Comparison of ENCODE assay signal across 9 mouse cellular contexts in the genomic region with DNA sequence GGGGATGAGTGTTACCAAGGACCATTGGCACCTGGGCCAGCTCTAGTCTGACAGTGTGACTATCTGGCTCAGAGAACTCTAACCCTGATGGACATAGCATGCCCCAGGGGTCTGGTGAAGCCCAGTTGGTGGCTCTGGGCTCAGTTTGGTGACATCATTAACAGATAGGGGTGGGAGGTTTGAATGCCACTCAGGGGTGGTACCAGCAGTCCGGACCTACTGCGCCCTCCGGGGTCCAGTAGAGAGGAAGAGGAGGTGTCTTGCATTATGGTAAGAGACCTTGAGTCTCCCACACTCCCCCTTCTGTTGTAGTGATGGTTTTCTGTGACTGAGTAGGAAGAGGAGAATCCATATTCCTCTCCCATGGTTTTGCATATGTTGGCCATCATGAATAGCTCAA. TPM values are rescaled to one million over a fixed set of nuclear protein-coding genes. Genes with fewer than 3 reads are reported as not detected.
DNase-seq lines count a peak whose midpoint lies in the region; ATAC-seq and TF ChIP-seq lines count a peak whose summit lies in the region.
"Had no signal": no experiment of that assay in that cellular context is flagged by ENCODE, and none has a peak within 500 bp of the region (broad histone marks: within the 10 kb centered on the region; RNA-seq: fewer than 3 reads in every experiment).

No protein-coding gene starts in this region.

- H3K4me2 ChIP-seq in heart, embryonic 16.5 days (ENCODE audit: low read depth, low read length) = peak overlapping the region; percentile 95
- peak overlapping the region; percentile 99 for H3K4me2 ChIP-seq in forebrain, embryonic 16.5 days (ENCODE audit: low read length)

- no peaks in the 10 kb centered on the region for H3K9me3 ChIP-seq in heart, embryonic 16.5 days (replicated peaks; ENCODE audit: control insufficient read depth, low read length)
- H3K9me3 ChIP-seq in MEL (replicated peaks; ENCODE audit: insufficient read depth, low read length) = no peaks in the 10 kb centered on the region
- H3K9me3 ChIP-seq in forebrain, embryonic 16.5 days (ENCODE audit: control insufficient read depth, low read length) = no peaks in the 10 kb centered on the region
- H3K9me3 ChIP-seq in midbrain, embryonic 10.5 days (replicated peaks) = no peaks in the 10 kb centered on the region

- H3K4me1 ChIP-seq in heart, embryonic 16.5 days (ENCODE audit: control insufficient read depth, insufficient read depth, low read length) = peaks cover 51% of the 10 kb centered on the region
- peaks cover 12 to 39% of the 10 kb centered on the region in 2 experiments for H3K4me1 ChIP-seq in MEL (ENCODE audit: control insufficient read depth in 1 of 2, insufficient read depth in 2 of 2, low read length in 2 of 2)
- peaks cover 48% of the 10 kb centered on the region for H3K4me1 ChIP-seq in forebrain, embryonic 16.5 days (replicated peaks; ENCODE audit: control insufficient read depth, insufficient read depth, low read length)
- peaks cover 88% of the 10 kb centered on the region for H3K4me1 ChIP-seq in midbrain, embryonic 10.5 days

- no peak for TF ChIP-seq EP300 in MEL (IDR thresholded peaks at IDR 0.05; ENCODE audit: low read depth in 1 of 2, low read length in 2 of 2)

- no peak for TF ChIP-seq RAD21 in MEL (IDR thresholded peaks at IDR 0.05; ENCODE audit: low read depth, low read length)

- no peaks in the 10 kb centered on the region for H3K36me3 ChIP-seq in heart, embryonic 16.5 days (ENCODE audit: control insufficient read depth, insufficient read depth)
- peaks cover 3 to 20% of the 10 kb centered on the region in 2 experiments for H3K36me3 ChIP-seq in MEL (ENCODE audit: control insufficient read depth in 1 of 2, insufficient read depth in 2 of 2, low read length in 2 of 2)
- H3K36me3 ChIP-seq in forebrain, embryonic 16.5 days (ENCODE audit: control insufficient read depth, insufficient read depth) = no peaks in the 10 kb centered on the region
- H3K36me3 ChIP-seq in midbrain, embryonic 10.5 days = peaks cover 53% of the 10 kb centered on the region

- ATAC-seq in heart, embryonic 16.5 days (replicated peaks; ENCODE audit: extremely low read depth, insufficient read depth, low FRiP score) = no peak
- ATAC-seq in forebrain, embryonic 16.5 days = no peak
- no peak for ATAC-seq in inflammation-experienced regulatory T-cells, adult 6 months

- H3K4me3 ChIP-seq in heart, embryonic 16.5 days (ENCODE audit: low read length) = peak overlapping the region; percentile 69; the same call in 1 of the 2 replicates
- peak overlapping the region; percentile 83 to 94 for H3K4me3 ChIP-seq in MEL (ENCODE audit: control insufficient read depth in 1 of 2, insufficient read depth in 1 of 2, low read depth in 2 of 2, low read length in 2 of 2)
- H3K4me3 ChIP-seq in forebrain, embryonic 16.5 days (replicated peaks; ENCODE audit: low read length) = peak overlapping the region; percentile 10; the same call in 1 of the 2 replicates
- peak overlapping the region; percentile 83 for H3K4me3 ChIP-seq in midbrain, embryonic 10.5 days

- no peaks in the 10 kb centered on the region for H3K27me3 ChIP-seq in heart, embryonic 16.5 days (ENCODE audit: control insufficient read depth, insufficient read depth, low read length)
- no peaks in the 10 kb centered on the region for H3K27me3 ChIP-seq in MEL (ENCODE audit: control insufficient read depth in 1 of 2, insufficient read depth in 2 of 2, low read length in 2 of 2)
- H3K27me3 ChIP-seq in forebrain, embryonic 16.5 days (replicated peaks; ENCODE audit: control insufficient read depth, insufficient read depth, low read length) = no peaks in the 10 kb centered on the region
- peaks cover 11% of the 10 kb centered on the region for H3K27me3 ChIP-seq in midbrain, embryonic 10.5 days (ENCODE audit: low read depth, poor library complexity, severe bottlenecking)

- no peak for TF ChIP-seq CTCF in MEL (IDR thresholded peaks at IDR 0.05 in 2 of 3, conservative IDR thresholded peaks at IDR 0.05 in 1 of 3; ENCODE audit: control insufficient read depth in 1 of 3, insufficient read depth in 1 of 3, low read depth in 2 of 3, low read length in 3 of 3, poor library complexity in 1 of 3, severe bottlenecking in 1 of 3)

- DNase-seq in heart, adult 9 months (ENCODE audit: low spot score in 2 of 2) = no peak
- no peak for DNase-seq in MEL (ENCODE audit: low read depth, low spot score)
- DNase-seq in midbrain, embryonic 10.5 days (ENCODE audit: low spot score) = no peak
- DNase-seq in adrenal gland, postnatal 14 days = no peak
- DNase-seq in spleen, postnatal 36 days (ENCODE audit: low spot score in 2 of 2) = no peak
- DNase-seq: cerebellum, postnatal 14 days had no signal

- H3K9ac ChIP-seq in heart, embryonic 16.5 days (ENCODE audit: low read length) = no peak overlapping the region
- peak overlapping the region; percentile 78 for H3K9ac ChIP-seq in MEL (ENCODE audit: control insufficient read depth, low read depth, low read length, poor library complexity, severe bottlenecking)
- H3K9ac ChIP-seq in forebrain, embryonic 16.5 days (replicated peaks; ENCODE audit: low read depth, low read length) = no peak overlapping the region

- no peak for TF ChIP-seq POLR2A in MEL (IDR thresholded peaks at IDR 0.05; ENCODE audit: control insufficient read depth in 1 of 2, insufficient read depth in 1 of 2, low read depth in 1 of 2, low read length in 2 of 2, poor library complexity in 1 of 2)

- peaks cover 80% of the 10 kb centered on the region for H3K79me2 ChIP-seq in MEL (ENCODE audit: control insufficient read depth, insufficient read depth, low read length, poor library complexity)

- no peak overlapping the region for H3K27ac ChIP-seq in heart, embryonic 16.5 days (ENCODE audit: low read length)
- no peak overlapping the region; the same call in 1 of the 2 replicates for H3K27ac ChIP-seq in MEL (ENCODE audit: control insufficient read depth, low read depth, low read length)
- no peak overlapping the region for H3K27ac ChIP-seq in forebrain, embryonic 16.5 days (ENCODE audit: low read length)
- H3K27ac ChIP-seq in midbrain, embryonic 10.5 days (replicated peaks) = no peak overlapping the region

- WGBS in heart, embryonic 16.5 days = 89% methylated on average over 3 of the region's 3 CpGs
- 91% methylated on average over 3 of the region's 3 CpGs for WGBS in forebrain, embryonic 16.5 days
- 88% methylated on average over 3 of the region's 3 CpGs for WGBS in midbrain, embryonic 10.5 days

TF ChIP-seq in MEL, 35 proteins besides CTCF, POLR2A, EP300 and RAD21:
- TF ChIP-seq CHD1 (IDR thresholded peaks at IDR 0.05; ENCODE audit: low read depth, low read length) (no peak), ZC3H11A (IDR thresholded peaks at IDR 0.05; ENCODE audit: low read depth, low read length) (no peak), MAFK (IDR thresholded peaks at IDR 0.05; ENCODE audit: borderline replicate concordance, low read depth, low read length) (no peak), GABPA (IDR thresholded peaks at IDR 0.05; ENCODE audit: low read depth, low read length) (no peak), MAZ (IDR thresholded peaks at IDR 0.05; ENCODE audit: low read depth, low read length) (no peak), E2F4 (IDR thresholded peaks at IDR 0.05; ENCODE audit: borderline replicate concordance, low read depth, low read length) (no peak), RCOR1 (IDR thresholded peaks at IDR 0.05; ENCODE audit: low read depth, low read length) (no peak), ELF1 (IDR thresholded peaks at IDR 0.05; ENCODE audit: low read depth, low read length) (no peak), TBP (IDR thresholded peaks at IDR 0.05; ENCODE audit: low read depth, low read length) (no peak), CHD2 (IDR thresholded peaks at IDR 0.05; ENCODE audit: low read length) (no peak)

RNA-seq across cellular contexts. Expression of gene Hs6st1, which starts 3.4 kb away (rescaled TPM):
- polyA plus RNA-seq in heart, embryonic 16.5 days (2015; fragmentation: Nextera tagmentation; extraction: Ambion mirVana) = 3.2 and 3.8 TPM in 2 replicates
- 30.3 and 33.0 TPM in 2 replicates for total RNA-seq in MEL (2012; rRNA removed)
- polyA plus RNA-seq in MEL (2012; ENCODE audit: insufficient read depth in 1 of 2, insufficient read length in 2 of 2, low read depth in 1 of 2, low replicate concordance in 2 of 2, missing spikeins in 1 of 2) = 10 to 100 TPM; 45.7 to 52.0 TPM
- 6.2 and 7.4 TPM in 2 replicates for polyA plus RNA-seq in forebrain, embryonic 16.5 days (2015; fragmentation: Nextera tagmentation; extraction: Ambion mirVana)
- polyA plus RNA-seq in midbrain, embryonic 10.5 days (2016; fragmentation: Nextera tagmentation; extraction: Ambion mirVana) = 4.9 and 5.4 TPM in 2 replicates
- 71.6 and 89.0 TPM in 2 replicates for total RNA-seq in adrenal gland, postnatal 14 days (2021)
- 1 to 10 TPM; 2.2 to 5.1 (median 4.9) TPM for polyA plus RNA-seq in inflammation-experienced regulatory T-cells, adult 6 months (2017; shearing (Covaris generic))

Comparison
In these comparisons a context has a peak if more than half of its experiments do, and no peak if none do; other contexts are left out.
1. H3K4me3 ChIP-seq: peak in every context shown above with its lines; median percentile 88 in MEL; 83 in midbrain, embryonic 10.5 days; 69 in heart, embryonic 16.5 days; 10 in forebrain, embryonic 16.5 days.